Mouse (Mus musculus) embryo, embryonic 10.5 days (tissue): Measurements from ENCODE around the gene Adamts8.

Experiments used
- DNase-seq: peaks from one replicate; pipeline ENCODE4 v3.0.0-alpha.2; 2015; ENCODE audit warnings: low spot score

The Adamts8 gene

GRCm38 (mm10) chr9:30942512-30943313 lies at the start of gene Adamts8:
TSS of gene Adamts8 (plus strand) at chr9:30942562.
- peak; percentile 75 for DNase-seq

DNA sequence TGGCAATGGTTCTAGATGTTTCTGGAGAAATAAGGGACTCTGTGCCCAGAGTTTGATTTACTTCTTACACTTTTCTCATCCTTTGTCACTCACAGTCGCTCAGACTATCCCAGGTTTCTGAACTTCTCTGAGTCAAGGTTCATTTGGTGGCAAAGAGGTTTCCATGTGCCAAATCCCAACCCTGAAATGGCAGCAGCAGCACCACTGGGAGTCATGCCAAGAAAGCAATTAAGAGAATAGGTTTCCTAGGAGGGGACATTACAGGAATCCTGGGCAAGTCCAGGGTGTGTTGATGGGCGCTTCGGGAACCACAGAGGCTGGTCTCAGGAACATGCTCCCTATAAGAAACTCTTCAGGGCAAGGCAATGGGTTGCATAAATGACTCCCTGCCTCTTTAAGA lies 46.7 kb upstream of the Adamts8 start:
- DNase-seq = no peak

DNA sequence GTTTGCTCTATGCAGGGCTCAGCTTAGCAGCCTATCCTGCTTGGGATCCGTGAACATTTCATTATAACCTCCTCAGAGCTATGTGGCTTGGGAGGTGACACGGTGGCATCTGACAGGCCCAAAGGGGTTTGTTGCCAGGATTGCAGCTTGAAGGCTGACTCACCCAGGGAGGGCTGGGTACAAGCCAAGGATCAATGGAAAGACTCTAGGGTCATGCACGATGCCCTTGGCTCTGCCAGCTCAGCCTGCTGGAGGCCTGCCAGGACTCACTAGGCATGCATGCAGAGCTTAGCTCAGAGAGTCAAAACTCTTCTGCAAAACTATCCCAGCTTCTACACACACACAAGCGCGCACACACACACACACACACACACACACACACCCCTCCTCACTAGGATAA lies 45.6 kb upstream of the Adamts8 start:
- no peak for DNase-seq

DNA sequence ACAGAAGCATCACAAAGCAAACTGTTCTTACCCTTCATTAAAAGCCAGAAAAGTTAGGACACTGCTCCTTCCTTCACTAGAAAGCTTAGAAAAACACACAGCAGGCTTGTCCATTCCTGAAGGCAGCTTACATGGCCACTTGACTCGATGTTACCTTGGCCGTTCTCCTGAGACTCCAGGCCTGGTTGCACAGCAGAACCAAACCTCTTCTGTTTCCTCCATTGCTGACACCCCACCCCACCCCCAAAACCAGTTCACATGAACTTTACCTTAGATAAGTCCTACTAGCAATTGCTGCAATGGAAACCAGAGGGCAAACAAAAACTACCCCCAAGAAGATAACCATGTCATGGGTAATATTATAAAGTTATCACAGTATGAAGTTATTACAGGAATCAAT lies 45.2 kb upstream of the Adamts8 start:
- DNase-seq = no peak

GRCm38 (mm10) chr9:30902152-30902551 lies 40.2 kb upstream of the Adamts8 start:
- DNase-seq = no peak

DNA sequence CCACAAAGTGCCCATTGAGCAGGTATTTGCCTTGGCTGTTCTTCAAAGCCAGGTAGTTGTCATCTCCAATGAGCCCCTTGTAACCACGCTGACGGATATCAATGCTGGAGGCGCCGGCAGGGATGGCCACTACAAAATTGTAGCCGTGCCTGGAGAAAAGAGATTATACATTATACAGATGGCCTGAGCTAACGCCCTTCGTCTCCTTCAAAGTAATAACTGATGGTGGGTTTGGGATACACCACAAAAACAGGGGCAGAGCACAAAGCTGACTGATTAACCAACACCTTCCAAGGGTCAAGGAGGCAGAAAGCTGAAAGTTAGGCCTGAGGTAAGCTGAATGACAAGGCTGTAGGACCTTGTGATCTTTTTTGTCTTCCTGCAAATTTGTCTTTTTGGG lies 39.7 kb upstream of the Adamts8 start:
- no peak for DNase-seq

DNA sequence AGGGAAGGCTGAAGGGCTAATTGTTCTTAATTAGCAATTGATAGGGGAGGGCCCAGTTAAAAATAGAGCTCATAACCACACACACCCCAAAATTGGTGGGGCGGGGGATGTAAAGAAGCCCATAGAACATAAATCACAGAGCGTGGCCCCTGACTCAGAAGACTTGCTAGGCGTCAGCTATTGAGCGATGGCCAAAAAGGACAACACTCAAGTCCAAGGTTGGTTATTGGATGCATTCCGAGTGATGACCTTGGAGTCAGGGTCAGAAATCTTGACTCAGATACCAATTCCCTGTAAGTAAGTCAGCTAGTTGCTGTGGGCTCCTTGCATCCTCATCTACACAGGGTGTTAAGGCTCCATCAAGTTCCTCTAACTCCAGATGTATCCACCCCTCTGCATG lies 39.1 kb upstream of the Adamts8 start:
- no peak for DNase-seq

DNA sequence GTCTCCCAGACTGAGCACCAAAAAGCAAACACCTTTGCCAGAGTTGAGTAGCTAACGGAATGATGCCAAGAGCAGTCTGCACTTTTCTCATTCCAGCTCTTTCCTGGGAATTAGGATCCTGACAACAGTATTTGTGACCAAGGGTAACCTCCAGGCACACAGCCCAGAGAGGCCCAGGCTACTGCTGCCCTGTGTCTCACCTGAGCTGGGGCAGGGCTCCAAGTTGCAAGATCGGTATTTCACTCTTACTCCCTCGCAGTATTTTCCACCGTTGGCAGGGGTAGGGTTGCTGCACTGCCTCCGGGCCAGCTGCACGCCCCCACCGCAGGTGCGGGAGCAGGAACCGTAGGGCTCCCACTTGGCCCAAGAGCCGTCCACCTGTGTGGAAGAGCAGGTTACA lies 36.5 kb upstream of the Adamts8 start:
- DNase-seq = no peak

- no peak for DNase-seq
These were observed 35.9 kb upstream of the Adamts8 start for GRCm38 (mm10) chr9:30906426-30906825.

DNA sequence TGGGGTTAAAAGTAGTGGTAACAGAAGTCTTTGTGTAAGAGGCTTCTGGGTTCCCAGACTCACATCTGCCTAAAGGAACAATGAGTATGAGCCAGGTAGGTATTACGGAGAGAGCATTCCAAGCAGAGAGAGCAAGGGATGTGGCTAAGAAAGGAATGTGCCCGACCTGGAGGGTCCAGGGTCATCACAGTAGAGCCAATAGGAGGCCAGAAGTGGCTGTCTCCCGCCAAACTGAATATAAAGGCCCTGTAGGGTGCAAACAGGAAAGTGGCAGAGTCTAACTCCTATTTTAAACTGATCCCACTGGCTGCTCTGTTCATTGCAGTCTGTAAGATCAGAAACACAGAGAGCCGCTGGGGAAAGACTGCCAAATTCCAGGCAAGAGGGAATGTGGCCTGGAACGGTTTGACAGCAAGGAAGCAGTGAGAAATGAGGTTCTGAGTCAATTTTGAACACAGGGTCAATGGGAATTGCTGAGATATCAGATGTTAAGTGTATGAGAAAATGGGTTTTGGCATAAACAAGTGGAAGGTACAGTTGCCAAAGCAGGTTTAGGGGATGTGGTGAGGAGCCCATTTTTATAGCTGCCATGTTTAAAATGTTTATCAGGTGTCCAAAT lies 34.6 kb upstream of the Adamts8 start:
- no peak for DNase-seq

GRCm38 (mm10) chr9:30908296-30908690 lies 34.1 kb upstream of the Adamts8 start:
- no peak for DNase-seq

GRCm38 (mm10) chr9:30908973-30909372 lies 33.4 kb upstream of the Adamts8 start:
- no peak for DNase-seq

GRCm38 (mm10) chr9:30910491-30910890 lies 31.9 kb upstream of the Adamts8 start:
- DNase-seq = no peak

- no peak for DNase-seq
These were observed 30.2 kb upstream of the Adamts8 start for GRCm38 (mm10) chr9:30912161-30912560.

- DNase-seq = no peak
These were observed 28.9 kb upstream of the Adamts8 start for GRCm38 (mm10) chr9:30913429-30913828.

DNA sequence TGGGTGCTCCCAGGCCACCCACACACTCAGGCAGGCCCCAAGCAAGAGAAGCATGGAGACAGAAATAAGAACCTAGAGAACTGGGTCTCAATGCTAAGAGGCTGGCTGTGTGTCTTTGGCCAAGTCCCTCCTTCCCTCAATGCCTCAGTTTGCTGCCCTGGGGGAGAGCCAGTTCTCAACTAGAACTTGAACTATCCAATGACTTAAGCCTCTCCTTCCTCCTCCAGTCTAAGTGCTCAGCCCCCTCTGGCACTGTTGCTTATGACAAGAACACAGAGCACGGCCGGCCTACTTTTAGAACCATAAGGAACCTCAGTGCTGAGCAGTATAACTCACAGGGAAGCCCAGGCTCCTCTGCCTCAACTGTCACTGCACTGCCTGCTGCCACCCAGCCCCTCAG lies 28.1 kb upstream of the Adamts8 start:
- DNase-seq = no peak

DNA sequence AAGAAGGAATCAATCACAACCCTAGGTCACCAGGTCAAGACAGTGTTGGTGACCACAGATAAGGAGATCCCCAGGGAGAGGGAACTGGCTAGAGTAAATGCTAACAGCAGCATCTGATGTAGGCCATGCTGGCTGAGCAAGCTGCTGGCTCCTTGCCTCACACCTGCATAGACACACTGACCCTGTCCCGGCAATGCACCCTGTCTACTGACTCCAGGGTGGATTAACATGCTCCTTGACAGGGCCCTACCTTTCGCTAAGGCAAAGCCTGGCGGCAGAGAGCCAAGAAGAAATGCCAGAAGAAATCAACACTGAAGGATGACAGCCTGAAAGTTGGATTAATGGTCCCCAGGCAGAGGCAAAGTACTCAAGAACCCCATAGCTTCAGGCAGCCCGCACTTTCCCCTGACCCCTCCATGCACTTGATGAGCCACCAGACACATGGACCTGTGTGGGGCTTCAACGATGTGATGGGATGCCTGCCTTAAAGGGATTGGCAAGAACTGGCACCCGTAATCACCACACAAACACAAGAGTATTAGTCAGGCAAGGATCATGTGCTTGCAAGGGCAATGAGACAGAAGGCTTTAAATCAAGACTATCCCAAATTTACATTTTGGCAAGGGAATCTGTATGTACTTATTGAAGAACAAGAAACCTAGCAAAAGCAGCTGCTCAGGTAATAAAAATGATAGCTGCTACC lies 25.9 kb upstream of the Adamts8 start:
- DNase-seq = no peak

DNA sequence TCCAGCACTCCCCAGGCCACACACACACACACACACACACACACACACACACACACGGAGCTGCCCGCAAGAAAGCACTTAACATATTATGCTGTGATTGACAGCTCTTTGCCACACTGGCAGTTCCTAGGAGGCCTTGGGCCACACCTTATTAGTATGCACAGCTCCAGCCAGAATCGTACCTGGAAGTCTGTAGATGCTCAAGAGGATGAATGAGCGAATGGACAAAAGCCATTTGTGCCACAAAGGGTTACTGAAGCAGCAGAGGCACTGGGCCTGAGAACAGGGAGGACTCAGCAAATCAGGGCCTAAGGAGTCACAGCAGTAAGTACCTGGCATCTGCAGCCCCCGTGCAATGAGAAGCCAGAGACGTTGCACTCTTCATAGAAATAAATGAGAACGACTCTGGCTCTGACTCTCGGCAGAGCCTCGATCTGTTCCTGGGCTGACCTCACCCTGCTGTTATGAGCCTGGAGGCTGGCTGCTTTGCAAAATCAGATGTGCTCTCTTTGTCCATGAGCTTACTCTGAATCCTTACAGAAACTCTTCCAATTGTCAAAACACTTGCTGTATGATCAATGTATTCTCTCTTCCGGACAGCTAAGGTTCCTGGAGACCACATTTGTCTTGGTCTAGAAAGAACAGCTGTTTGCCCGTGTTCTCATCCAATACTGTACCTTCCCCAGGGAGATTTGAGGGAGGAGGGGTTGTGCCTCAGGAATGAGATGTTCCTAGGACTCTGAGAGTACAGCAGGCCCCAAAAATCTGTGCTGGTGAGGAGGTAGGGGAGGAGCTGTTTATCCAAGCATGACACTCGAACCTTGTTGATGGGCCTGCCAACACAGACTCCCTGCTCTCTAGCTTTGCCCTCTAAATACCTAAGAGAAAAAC lies 23.7 kb upstream of the Adamts8 start:
- no peak for DNase-seq

DNA sequence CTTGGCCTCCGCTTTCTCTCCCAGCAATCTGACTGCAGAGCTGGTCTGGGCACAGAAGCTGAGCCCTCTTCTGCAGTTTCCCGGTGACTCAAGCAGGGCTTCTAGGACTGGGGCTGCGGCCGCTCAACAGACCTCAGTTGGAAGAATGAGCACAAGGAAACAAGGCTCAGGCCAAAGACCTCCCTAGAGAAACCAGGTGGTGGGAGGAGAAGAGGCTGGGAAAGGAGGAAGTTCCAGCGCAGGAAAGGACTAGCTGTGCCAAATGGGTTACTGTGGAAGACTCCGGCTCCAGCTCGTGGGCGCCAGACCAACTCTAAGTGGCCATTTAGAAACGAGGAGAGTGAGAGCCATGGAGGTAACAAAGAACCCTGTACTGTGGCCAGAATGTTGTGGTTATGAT lies 22.7 kb upstream of the Adamts8 start:
- no peak for DNase-seq

DNA sequence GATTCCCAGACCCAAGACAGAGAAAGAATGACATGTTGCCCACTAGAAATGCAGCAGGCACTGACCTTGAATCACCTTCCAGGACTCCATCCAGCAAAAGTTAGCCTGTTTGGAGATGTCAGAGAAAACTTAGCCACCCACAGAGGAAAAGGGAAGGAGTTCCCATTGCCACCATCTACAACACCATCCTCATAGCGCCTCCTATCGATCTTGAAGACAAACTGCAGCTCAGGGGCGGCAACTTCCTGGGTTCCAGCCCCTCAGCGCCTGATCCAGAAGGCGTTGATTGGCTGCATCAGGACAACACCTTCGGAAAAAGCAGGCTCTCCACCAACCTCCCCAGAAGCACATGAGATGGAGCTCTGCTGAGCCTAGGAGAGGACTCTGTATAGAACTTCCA lies 21.6 kb upstream of the Adamts8 start:
- DNase-seq = peak; percentile 64

- peak; percentile 44 for DNase-seq
These were observed 20.9 kb upstream of the Adamts8 start for GRCm38 (mm10) chr9:30921261-30922103.
